Mouse (Mus musculus): ENCODE data around the gene Vwa5b1. TPM values are rescaled to one million over a fixed set of nuclear protein-coding genes. Genes with fewer than 3 reads are reported as not detected.

Gene Vwa5b1
- polyA plus RNA-seq, 1 experiment from 2014 or later, result 0.10 TPM

GRCm38 (mm10) chr4:138553516-138553933 lies 82.2 kb downstream of the Vwa5b1 start:
- DNase-seq (ENCODE audit: low spot score) (no peak), ATAC-seq (ENCODE audit: low FRiP score, low TSS enrichment) (no peak)
- Histone ChIP-seq H3K36me3 (ENCODE audit: control insufficient read depth, insufficient read depth, low read length) (no peaks in the 10 kb centered on the region), H3K4me2 (replicated peaks; ENCODE audit: low read depth) (no peak overlapping the region), H3K27ac (replicated peaks) (no peak overlapping the region), H3K4me3 (ENCODE audit: low read depth, low read length) (no peak overlapping the region), H3K27me3 (ENCODE audit: control insufficient read depth, insufficient read depth, low read length) (no peaks in the 10 kb centered on the region), H3K9ac (ENCODE audit: low read length) (no peak overlapping the region), H3K9me3 (ENCODE audit: control insufficient read depth, low read length) (no peaks in the 10 kb centered on the region), H3K4me1 (replicated peaks; ENCODE audit: control insufficient read depth, insufficient read depth) (no peaks in the 10 kb centered on the region)
- WGBS, result 67% methylated on average over 8 of the region's 8 CpGs
- TF ChIP-seq CTCF (IDR thresholded peaks at IDR 0.05; ENCODE audit: low read depth) (no peak), EP300 (optimal IDR thresholded peaks at IDR 0.05) (no peak)

GRCm38 (mm10) chr4:138553116-138553515 lies 82.6 kb downstream of the Vwa5b1 start:
- DNase-seq (ENCODE audit: low spot score) (no peak), ATAC-seq (ENCODE audit: low FRiP score, low TSS enrichment) (no peak)
- Histone ChIP-seq H3K9me3 (ENCODE audit: control insufficient read depth, low read length) (no peaks in the 10 kb centered on the region), H3K27ac (replicated peaks) (no peak overlapping the region), H3K4me3 (ENCODE audit: low read depth, low read length) (no peak overlapping the region), H3K36me3 (ENCODE audit: control insufficient read depth, insufficient read depth, low read length) (no peaks in the 10 kb centered on the region), H3K4me1 (replicated peaks; ENCODE audit: control insufficient read depth, insufficient read depth) (no peaks in the 10 kb centered on the region), H3K4me2 (replicated peaks; ENCODE audit: low read depth) (no peak overlapping the region), H3K9ac (ENCODE audit: low read length) (no peak overlapping the region), H3K27me3 (ENCODE audit: control insufficient read depth, insufficient read depth, low read length) (no peaks in the 10 kb centered on the region)
- no peak for TF ChIP-seq CTCF (IDR thresholded peaks at IDR 0.05; ENCODE audit: low read depth)
- TF ChIP-seq EP300 (optimal IDR thresholded peaks at IDR 0.05), result no peak
- WGBS, result 56% methylated on average over 1 of the region's 1 CpGs

GRCm38 (mm10) chr4:138551601-138552000 lies 84.1 kb downstream of the Vwa5b1 start:
- Histone ChIP-seq H3K9ac (ENCODE audit: low read length) (no peak overlapping the region), H3K4me1 (replicated peaks; ENCODE audit: control insufficient read depth, insufficient read depth) (no peaks in the 10 kb centered on the region), H3K36me3 (ENCODE audit: control insufficient read depth, insufficient read depth, low read length) (no peaks in the 10 kb centered on the region), H3K27ac (replicated peaks) (no peak overlapping the region), H3K9me3 (ENCODE audit: control insufficient read depth, low read length) (no peaks in the 10 kb centered on the region), H3K4me2 (replicated peaks; ENCODE audit: low read depth) (no peak overlapping the region), H3K4me3 (ENCODE audit: low read depth, low read length) (no peak overlapping the region), H3K27me3 (ENCODE audit: control insufficient read depth, insufficient read depth, low read length) (no peaks in the 10 kb centered on the region)
- no peak for ATAC-seq (ENCODE audit: low FRiP score, low TSS enrichment)
- TF ChIP-seq EP300 (optimal IDR thresholded peaks at IDR 0.05) (no peak), CTCF (IDR thresholded peaks at IDR 0.05; ENCODE audit: low read depth) (no peak)
- no peak for DNase-seq (ENCODE audit: low spot score)
- 73% methylated on average over 5 of the region's 5 CpGs for WGBS

- H3K4me1 ChIP-seq (replicated peaks; ENCODE audit: control insufficient read depth, insufficient read depth), result no peaks in the 10 kb centered on the region
- 61% methylated on average over 5 of the region's 5 CpGs for WGBS
- no peaks in the 10 kb centered on the region for H3K36me3 ChIP-seq (ENCODE audit: control insufficient read depth, insufficient read depth, low read length)
- ATAC-seq (ENCODE audit: low FRiP score, low TSS enrichment) (no peak), DNase-seq (ENCODE audit: low spot score) (no peak)
- H3K27ac ChIP-seq (replicated peaks), result no peak overlapping the region
- H3K4me2 ChIP-seq (replicated peaks; ENCODE audit: low read depth), result no peak overlapping the region
- no peak overlapping the region for H3K9ac ChIP-seq (ENCODE audit: low read length)
- TF ChIP-seq EP300 (optimal IDR thresholded peaks at IDR 0.05) (no peak), CTCF (IDR thresholded peaks at IDR 0.05; ENCODE audit: low read depth) (no peak)
- no peaks in the 10 kb centered on the region for H3K27me3 ChIP-seq (ENCODE audit: control insufficient read depth, insufficient read depth, low read length)
- H3K4me3 ChIP-seq (ENCODE audit: low read depth, low read length), result no peak overlapping the region
- no peaks in the 10 kb centered on the region for H3K9me3 ChIP-seq (ENCODE audit: control insufficient read depth, low read length)
These were observed 85.1 kb downstream of the Vwa5b1 start for GRCm38 (mm10) chr4:138550557-138550956.

- Histone ChIP-seq H3K36me3 (ENCODE audit: control insufficient read depth, insufficient read depth, low read length) (no peaks in the 10 kb centered on the region), H3K27ac (replicated peaks) (no peak overlapping the region), H3K9ac (ENCODE audit: low read length) (no peak overlapping the region), H3K27me3 (ENCODE audit: control insufficient read depth, insufficient read depth, low read length) (no peaks in the 10 kb centered on the region), H3K4me2 (replicated peaks; ENCODE audit: low read depth) (no peak overlapping the region), H3K9me3 (ENCODE audit: control insufficient read depth, low read length) (no peaks in the 10 kb centered on the region), H3K4me3 (ENCODE audit: low read depth, low read length) (no peak overlapping the region), H3K4me1 (replicated peaks; ENCODE audit: control insufficient read depth, insufficient read depth) (no peaks in the 10 kb centered on the region)
- WGBS, result 80% methylated on average over 4 of the region's 4 CpGs
- DNase-seq (ENCODE audit: low spot score), result no peak
- no peak for ATAC-seq (ENCODE audit: low FRiP score, low TSS enrichment)
- TF ChIP-seq CTCF (IDR thresholded peaks at IDR 0.05; ENCODE audit: low read depth) (no peak), EP300 (optimal IDR thresholded peaks at IDR 0.05) (no peak)
These were observed 86.7 kb downstream of the Vwa5b1 start for GRCm38 (mm10) chr4:138548960-138549359.

DNA sequence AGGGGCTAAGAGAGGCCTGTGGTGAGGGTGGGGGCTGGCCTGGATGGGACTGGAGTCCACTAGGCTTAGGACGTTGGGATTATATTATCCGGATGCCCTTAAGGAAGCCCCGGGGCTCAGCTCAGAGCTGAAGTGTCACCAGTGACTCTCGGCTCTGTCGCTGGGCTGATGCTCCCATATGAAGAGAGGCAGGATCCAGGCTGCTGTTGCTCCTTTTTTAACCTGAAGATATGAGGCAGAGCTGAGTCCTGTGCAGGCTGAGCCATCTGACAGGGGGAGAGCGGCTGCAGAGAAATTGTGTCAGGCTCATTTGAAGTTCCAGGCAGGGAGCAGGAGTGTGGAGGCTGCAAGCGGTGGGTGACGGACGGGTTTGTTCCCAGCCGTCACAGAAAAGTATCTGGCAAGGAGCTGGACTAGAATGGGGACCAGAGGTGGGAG lies 87.5 kb downstream of the Vwa5b1 start:
- ATAC-seq (ENCODE audit: low FRiP score, low TSS enrichment), result no peak
- no peak for TF ChIP-seq EP300 (optimal IDR thresholded peaks at IDR 0.05)
- TF ChIP-seq CTCF (IDR thresholded peaks at IDR 0.05; ENCODE audit: low read depth), result no peak

More for the DNA sequence above, 87.5 kb downstream of the Vwa5b1 start:
- WGBS, result 23% methylated on average over 10 of the region's 10 CpGs
- no peak overlapping the region for H3K9ac ChIP-seq (ENCODE audit: low read length)
- no peaks in the 10 kb centered on the region for H3K27me3 ChIP-seq (ENCODE audit: control insufficient read depth, insufficient read depth, low read length)
- H3K27ac ChIP-seq (replicated peaks), result no peak overlapping the region
- DNase-seq (ENCODE audit: low spot score), result no peak
- H3K4me3 ChIP-seq (ENCODE audit: low read depth, low read length), result no peak overlapping the region
- H3K4me1 ChIP-seq (replicated peaks; ENCODE audit: control insufficient read depth, insufficient read depth), result no peaks in the 10 kb centered on the region; the same call in 1 of the 2 replicates
- no peak overlapping the region for H3K4me2 ChIP-seq (replicated peaks; ENCODE audit: low read depth)
- H3K9me3 ChIP-seq (ENCODE audit: control insufficient read depth, low read length), result no peaks in the 10 kb centered on the region
- no peaks in the 10 kb centered on the region for H3K36me3 ChIP-seq (ENCODE audit: control insufficient read depth, insufficient read depth, low read length)

All from stomach, postnatal 0 days (tissue).